Mouse (Mus musculus): ENCODE measurements at regions not wholly inside any gene's neighbourhood (a gene's known extent, or its start where the extent isn't known, plus 50 kb on each side); places are given as distances from the start of the nearest gene placed in this dataset.
"Not testable (repeated sequence)": the region's sequence is repeated elsewhere in the genome, so short reads cannot be mapped to it uniquely, and the experiment has no call there.

DNA sequence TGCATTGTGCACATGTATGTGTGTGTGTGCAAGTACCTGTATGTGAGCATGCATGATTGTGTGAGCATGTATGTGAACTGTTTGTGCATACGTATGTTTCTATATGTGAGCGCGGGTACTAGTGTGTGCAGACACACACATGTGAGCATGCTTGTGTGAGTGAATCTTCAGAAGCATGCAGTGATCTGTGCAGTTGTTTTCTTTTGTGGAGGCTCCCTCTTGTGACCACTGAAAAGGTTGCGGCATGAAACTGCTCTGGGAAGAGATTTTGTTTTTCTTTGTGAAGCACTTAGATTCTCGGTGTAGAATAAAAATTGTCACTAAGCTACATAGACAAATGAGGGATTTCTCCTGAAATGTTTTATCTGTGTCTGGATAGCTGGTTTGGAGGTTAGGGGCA lies 189.2 kb upstream of the Rapgef5 start:
- H3K4me3 ChIP-seq; H3K36me3 ChIP-seq; H3K9me3 ChIP-seq; H3K9ac ChIP-seq; H3K4me2 ChIP-seq; H3K27ac ChIP-seq; ATAC-seq (ENCODE audit: borderline replicate concordance, extremely low read depth, low FRiP score, low TSS enrichment); H3K4me1 ChIP-seq; H3K27me3 ChIP-seq: not testable (repeated sequence)
- WGBS = 48% methylated on average over 5 of the region's 5 CpGs

DNA sequence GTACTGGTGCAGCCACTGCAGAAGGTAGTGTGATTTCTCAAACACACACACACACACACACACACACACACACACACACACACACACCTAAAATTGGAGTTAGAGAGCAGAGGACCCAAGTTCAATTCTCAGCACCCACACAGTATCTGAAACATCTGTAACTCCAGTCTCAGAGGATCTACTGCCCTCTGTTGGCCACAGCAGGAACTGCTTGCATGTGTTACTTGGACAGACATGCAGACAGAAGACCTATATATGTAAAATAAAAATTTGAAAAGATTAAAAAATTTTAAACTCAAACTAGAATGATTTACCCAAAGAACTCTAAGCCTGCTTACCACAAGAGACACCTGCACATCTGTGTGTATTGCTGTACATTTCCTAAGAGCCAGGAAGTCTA lies 185.9 kb upstream of the Rapgef5 start:
- H3K4me2 ChIP-seq = no peak overlapping the region
- H3K36me3 ChIP-seq = no peaks in the 10 kb centered on the region
- no peaks in the 10 kb centered on the region for H3K9me3 ChIP-seq
- no peaks in the 10 kb centered on the region for H3K4me1 ChIP-seq
- ATAC-seq (ENCODE audit: borderline replicate concordance, extremely low read depth, low FRiP score, low TSS enrichment) = no peak
- no peak overlapping the region for H3K4me3 ChIP-seq
- no peaks in the 10 kb centered on the region for H3K27me3 ChIP-seq
- no peak overlapping the region for H3K9ac ChIP-seq
- H3K27ac ChIP-seq = no peak overlapping the region

DNA sequence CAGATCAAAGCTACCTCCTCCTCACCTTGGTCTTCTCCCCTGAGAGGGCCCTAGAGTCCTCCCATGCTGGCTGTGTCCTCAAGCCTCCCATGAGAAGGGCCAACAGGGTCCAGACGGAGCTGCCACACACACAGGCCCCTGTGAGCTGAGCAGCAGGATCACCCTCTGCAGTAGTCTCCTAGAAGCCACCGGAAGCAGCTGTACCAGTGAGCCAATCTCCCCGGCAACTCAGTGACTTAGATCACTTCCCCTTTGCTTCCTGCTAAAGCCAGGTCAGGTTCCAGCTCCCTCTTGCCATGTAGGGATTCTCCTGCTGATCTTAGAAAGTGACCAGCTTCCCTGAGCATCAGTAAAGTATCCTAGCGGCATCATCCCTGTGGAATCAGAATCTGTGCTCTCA lies 179.4 kb upstream of the Rapgef5 start:
- H3K4me1 ChIP-seq = no peaks in the 10 kb centered on the region
- no peaks in the 10 kb centered on the region for H3K36me3 ChIP-seq
- WGBS = 61% methylated on average over 4 of the region's 4 CpGs
- H3K4me2 ChIP-seq = no peak overlapping the region
- no peak for ATAC-seq (ENCODE audit: borderline replicate concordance, extremely low read depth, low FRiP score, low TSS enrichment)
- no peak overlapping the region for H3K27ac ChIP-seq
- H3K9me3 ChIP-seq = no peaks in the 10 kb centered on the region
- H3K9ac ChIP-seq = no peak overlapping the region
- no peak overlapping the region for H3K4me3 ChIP-seq
- no peaks in the 10 kb centered on the region for H3K27me3 ChIP-seq

DNA sequence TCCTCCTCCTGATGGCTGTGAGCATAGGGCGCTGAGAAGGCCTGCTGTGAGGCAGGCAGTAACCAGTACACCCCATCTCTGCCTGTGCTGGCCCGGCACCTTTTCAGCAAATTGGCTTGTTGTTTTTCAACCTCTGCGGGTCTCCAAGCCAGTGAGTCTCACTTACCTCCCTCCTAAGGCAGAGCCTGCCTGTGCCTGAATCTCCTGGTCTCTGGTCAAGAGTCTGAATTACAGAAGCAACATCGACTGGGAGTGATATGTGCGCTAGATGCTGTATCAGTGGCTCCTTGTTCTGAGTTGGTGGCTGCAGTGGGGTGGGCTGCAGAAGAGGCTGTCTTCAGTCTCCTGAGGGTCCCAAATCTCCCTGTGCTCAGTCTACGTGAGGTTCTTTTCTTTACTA lies 174.0 kb upstream of the Rapgef5 start:
- Histone ChIP-seq H3K4me1 (no peaks in the 10 kb centered on the region), H3K9ac (no peak overlapping the region), H3K27ac (no peak overlapping the region), H3K27me3 (no peaks in the 10 kb centered on the region; the same call in 1 of the 2 replicates), H3K4me2 (no peak overlapping the region), H3K4me3 (no peak overlapping the region), H3K36me3 (no peaks in the 10 kb centered on the region), H3K9me3 (no peaks in the 10 kb centered on the region)
- 37% methylated on average over 6 of the region's 6 CpGs for WGBS
- ATAC-seq (ENCODE audit: borderline replicate concordance, extremely low read depth, low FRiP score, low TSS enrichment) = no peak

DNA sequence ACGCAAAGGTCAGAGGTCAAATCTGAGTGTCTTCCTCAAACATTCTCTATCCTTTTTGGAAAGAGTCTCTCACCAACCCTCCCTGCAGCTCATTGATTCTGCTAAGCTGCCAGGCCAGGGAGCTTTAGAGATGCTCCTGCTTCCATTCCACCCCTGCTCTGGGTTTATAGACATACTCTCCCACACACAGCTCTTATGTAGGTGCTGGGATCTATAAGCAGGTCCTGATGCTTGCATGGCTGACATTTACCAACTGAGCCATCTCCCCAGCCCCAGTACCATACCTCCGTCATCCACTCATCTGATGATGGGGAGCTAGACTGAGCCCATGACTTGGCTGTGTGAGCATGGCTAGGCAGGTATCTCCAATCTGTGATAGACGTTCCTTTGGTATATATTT lies 173.2 kb upstream of the Rapgef5 start:
- H3K4me3 ChIP-seq = no peak overlapping the region
- H3K4me1 ChIP-seq = no peaks in the 10 kb centered on the region
- H3K36me3 ChIP-seq = no peaks in the 10 kb centered on the region
- ATAC-seq (ENCODE audit: borderline replicate concordance, extremely low read depth, low FRiP score, low TSS enrichment) = no peak
- 86% methylated on average over 3 of the region's 3 CpGs for WGBS
- H3K4me2 ChIP-seq = no peak overlapping the region
- no peak overlapping the region for H3K9ac ChIP-seq
- H3K9me3 ChIP-seq = no peaks in the 10 kb centered on the region
- no peak overlapping the region for H3K27ac ChIP-seq
- no peaks in the 10 kb centered on the region; the same call in 1 of the 2 replicates for H3K27me3 ChIP-seq

DNA sequence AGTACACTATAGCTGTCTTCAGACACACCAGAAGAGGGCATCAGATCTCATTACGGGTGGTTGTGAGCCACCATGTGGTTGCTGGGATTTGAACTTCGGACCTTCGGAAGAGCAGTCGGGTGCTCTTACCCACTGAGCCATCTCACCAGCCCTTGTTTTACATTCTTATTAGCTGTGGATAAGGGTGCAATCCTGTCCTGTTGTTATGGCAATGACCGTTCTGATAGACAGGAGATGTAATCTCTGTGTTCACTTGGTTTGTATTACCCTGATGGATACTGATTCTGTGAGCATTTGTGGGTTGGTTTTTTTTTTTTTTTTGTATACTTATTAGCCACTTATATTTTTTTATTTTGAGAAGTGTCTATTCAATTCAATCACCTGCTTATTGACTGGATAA lies 172.7 kb upstream of the Rapgef5 start:
- H3K9ac ChIP-seq; H3K27ac ChIP-seq; H3K4me1 ChIP-seq; H3K36me3 ChIP-seq; H3K4me3 ChIP-seq; H3K9me3 ChIP-seq; H3K27me3 ChIP-seq; H3K4me2 ChIP-seq; ATAC-seq (ENCODE audit: borderline replicate concordance, extremely low read depth, low FRiP score, low TSS enrichment): not testable (repeated sequence)
- 86% methylated on average over 5 of the region's 5 CpGs for WGBS

DNA sequence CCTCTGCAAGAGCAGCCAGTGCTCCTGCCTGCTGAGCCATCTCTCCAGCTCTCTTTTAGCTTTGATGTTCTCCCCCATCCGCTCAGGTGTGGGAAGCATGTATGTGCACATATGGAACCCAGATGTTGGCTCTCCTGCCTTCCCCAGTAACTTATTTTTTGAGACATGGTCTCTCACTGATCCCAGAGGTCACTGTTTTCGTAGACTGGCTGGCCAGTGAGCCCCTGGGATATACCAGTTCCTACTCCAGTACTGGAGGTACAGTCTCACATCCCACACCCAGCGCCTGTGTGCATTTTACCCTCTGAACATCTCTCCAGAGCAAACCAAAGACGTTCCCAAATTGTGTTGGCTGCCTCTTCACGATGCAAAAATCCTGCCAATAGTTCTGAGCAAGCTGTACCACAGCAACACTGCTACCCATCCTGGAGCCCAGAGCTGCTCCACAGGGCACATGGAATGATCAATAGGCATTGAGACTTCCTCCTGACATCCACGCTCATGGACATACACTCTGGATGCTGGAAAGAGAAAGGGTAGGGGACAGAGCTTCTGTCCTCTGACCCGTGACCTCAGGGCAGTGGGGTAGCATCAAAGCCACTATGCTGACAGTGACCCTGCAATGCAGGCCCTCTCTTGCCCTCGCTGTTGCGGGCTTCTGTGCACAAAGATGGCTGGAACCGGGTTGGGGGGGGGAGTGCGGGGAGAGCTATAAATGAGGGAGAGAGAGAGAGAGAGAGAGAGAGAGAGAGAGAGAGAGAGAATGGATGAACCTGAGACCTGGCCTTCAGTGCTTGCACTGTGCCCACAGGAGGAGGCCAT lies 171.8 kb upstream of the Rapgef5 start:
- no peak overlapping the region for H3K4me3 ChIP-seq
- H3K9ac ChIP-seq = no peak overlapping the region
- WGBS = 62% methylated on average over 11 of the region's 11 CpGs
- no peaks in the 10 kb centered on the region for H3K36me3 ChIP-seq
- no peaks in the 10 kb centered on the region; the same call in 1 of the 2 replicates for H3K27me3 ChIP-seq
- no peaks in the 10 kb centered on the region for H3K4me1 ChIP-seq
- H3K9me3 ChIP-seq = no peaks in the 10 kb centered on the region
- no peak for ATAC-seq (ENCODE audit: borderline replicate concordance, extremely low read depth, low FRiP score, low TSS enrichment)
- H3K4me2 ChIP-seq = no peak overlapping the region
- H3K27ac ChIP-seq = no peak overlapping the region

DNA sequence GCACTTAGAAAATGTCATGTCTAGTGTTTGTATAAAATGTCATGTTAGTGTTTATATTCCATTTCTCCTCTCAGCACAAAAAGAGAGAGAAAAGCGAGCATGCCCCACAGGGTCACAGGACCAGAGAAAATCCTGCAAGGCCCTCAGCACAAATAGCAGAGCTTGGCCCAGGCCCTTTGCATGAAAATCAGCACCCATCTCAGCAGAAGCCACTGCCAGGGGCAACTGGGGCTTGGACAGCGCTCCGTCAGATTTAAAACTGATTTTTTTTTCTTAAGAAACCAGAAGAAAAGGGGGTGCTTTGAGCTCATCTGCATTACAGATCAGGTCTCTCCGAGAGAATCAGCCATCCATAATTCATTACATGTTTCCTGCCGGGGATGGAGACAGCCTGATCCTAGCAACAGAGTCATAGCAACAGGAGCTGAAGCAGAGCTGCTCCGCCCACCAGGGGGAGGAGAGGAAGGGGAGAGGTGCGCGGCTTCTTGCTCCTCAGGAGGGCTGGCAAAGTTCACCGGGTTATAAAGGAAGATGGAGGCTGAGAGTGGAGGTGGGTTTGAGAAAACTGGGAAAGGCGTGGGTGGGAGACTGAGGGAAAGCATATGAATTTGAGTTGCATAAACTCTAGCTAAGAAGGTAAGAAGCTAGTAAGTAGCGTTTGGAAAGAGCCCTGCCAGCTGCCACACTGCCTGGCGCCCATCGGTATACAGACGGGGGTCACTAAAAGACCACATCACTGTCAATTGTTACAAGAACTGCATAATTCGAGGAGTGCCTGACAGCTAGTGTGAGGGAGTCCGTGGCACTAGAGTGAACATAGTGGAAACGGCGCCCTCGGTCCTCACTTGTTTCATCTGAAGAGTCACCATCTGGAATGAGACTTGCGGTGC lies 170.9 kb upstream of the Rapgef5 start:
- no peak; the same call in 1 of the 2 replicates for ATAC-seq (ENCODE audit: borderline replicate concordance, extremely low read depth, low FRiP score, low TSS enrichment)

DNA sequence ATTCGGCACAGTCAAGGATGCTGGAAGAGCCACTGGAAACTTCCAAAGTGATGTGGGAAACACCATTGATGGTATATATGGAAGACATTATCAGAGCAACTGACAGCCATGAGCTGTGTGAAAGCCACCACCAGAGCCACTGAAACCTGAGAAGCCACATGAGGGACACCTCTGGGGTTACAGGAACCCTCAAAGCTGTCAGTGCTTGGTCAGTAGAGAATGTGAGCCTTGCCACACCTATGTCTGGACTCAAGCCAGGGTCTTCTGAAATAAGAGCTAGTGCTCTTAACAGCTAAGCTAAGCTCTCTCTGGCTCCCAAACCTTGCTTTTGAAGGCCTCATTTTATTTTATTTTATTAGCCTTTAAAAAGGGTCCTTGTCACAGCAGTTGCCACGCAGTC lies 170.2 kb upstream of the Rapgef5 start:
- Histone ChIP-seq H3K4me1 (no peaks in the 10 kb centered on the region), H3K36me3 (no peaks in the 10 kb centered on the region), H3K27ac (no peak overlapping the region), H3K9ac (no peak overlapping the region), H3K4me2 (no peak overlapping the region), H3K4me3 (no peak overlapping the region), H3K9me3 (no peaks in the 10 kb centered on the region), H3K27me3 (no peaks in the 10 kb centered on the region; the same call in 1 of the 2 replicates)
- no peak for ATAC-seq (ENCODE audit: borderline replicate concordance, extremely low read depth, low FRiP score, low TSS enrichment)
- WGBS = 77% methylated on average over 2 of the region's 2 CpGs

More for the DNA sequence above, 170.9 kb upstream of the Rapgef5 start:
- Histone ChIP-seq H3K4me3 (no peak overlapping the region), H3K9ac (no peak overlapping the region), H3K27me3 (no peaks in the 10 kb centered on the region; the same call in 1 of the 2 replicates), H3K4me2 (no peak overlapping the region), H3K4me1 (no peaks in the 10 kb centered on the region), H3K27ac (no peak overlapping the region), H3K9me3 (no peaks in the 10 kb centered on the region), H3K36me3 (no peaks in the 10 kb centered on the region)
- 28% methylated on average over 20 of the region's 20 CpGs for WGBS

DNA sequence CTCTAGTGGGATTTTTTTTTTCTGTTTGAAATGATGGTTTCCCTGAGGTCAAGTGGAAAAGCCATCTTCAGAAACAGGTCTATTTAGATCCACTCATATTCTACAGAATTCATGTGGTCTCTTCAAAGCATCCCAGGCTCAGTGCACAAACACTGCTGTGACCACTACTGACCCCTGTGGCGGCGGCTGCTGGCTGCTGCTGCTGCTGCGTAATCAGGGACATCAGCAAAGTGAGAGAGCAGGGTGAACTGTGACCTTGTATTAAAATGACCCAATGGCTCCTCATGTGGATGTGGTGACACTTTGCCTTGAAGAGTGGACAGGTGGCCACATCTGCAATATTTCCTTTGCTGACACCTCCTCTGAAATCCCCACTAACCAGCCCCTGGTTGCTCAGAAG lies 169.1 kb upstream of the Rapgef5 start:
- H3K27me3 ChIP-seq = no peaks in the 10 kb centered on the region; the same call in 1 of the 2 replicates
- 33% methylated on average over 3 of the region's 3 CpGs for WGBS
- no peak overlapping the region for H3K4me2 ChIP-seq
- no peak overlapping the region for H3K9ac ChIP-seq
- H3K36me3 ChIP-seq = no peaks in the 10 kb centered on the region
- no peaks in the 10 kb centered on the region for H3K9me3 ChIP-seq
- no peak overlapping the region for H3K4me3 ChIP-seq
- H3K4me1 ChIP-seq = no peaks in the 10 kb centered on the region
- ATAC-seq (ENCODE audit: borderline replicate concordance, extremely low read depth, low FRiP score, low TSS enrichment) = no peak
- no peak overlapping the region for H3K27ac ChIP-seq

DNA sequence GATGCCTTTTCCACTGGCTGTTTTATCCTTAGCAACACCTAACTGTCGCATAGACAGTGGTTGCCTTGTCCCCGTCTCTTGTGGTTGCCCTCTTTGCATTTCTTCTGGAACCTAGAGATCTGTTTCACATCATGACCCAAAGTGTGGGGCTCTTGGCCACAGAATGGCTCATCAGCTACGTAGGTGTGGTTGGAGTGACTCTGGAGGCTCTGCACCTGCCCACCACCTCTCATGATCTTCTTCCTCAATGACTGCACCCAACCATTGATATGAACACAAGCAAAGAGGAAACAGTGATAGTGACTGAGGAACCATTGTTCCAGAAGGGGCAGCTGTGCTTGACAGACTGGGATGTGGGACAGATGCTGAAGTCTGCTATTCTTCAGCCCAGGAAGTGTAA lies 167.8 kb upstream of the Rapgef5 start:
- no peak overlapping the region for H3K4me2 ChIP-seq
- no peak overlapping the region for H3K9ac ChIP-seq
- H3K4me3 ChIP-seq = no peak overlapping the region
- no peaks in the 10 kb centered on the region for H3K36me3 ChIP-seq
- H3K4me1 ChIP-seq = no peaks in the 10 kb centered on the region
- no peaks in the 10 kb centered on the region for H3K9me3 ChIP-seq
- 80% methylated on average over 3 of the region's 3 CpGs for WGBS
- ATAC-seq (ENCODE audit: borderline replicate concordance, extremely low read depth, low FRiP score, low TSS enrichment) = no peak
- no peaks in the 10 kb centered on the region; the same call in 1 of the 2 replicates for H3K27me3 ChIP-seq
- no peak overlapping the region for H3K27ac ChIP-seq

DNA sequence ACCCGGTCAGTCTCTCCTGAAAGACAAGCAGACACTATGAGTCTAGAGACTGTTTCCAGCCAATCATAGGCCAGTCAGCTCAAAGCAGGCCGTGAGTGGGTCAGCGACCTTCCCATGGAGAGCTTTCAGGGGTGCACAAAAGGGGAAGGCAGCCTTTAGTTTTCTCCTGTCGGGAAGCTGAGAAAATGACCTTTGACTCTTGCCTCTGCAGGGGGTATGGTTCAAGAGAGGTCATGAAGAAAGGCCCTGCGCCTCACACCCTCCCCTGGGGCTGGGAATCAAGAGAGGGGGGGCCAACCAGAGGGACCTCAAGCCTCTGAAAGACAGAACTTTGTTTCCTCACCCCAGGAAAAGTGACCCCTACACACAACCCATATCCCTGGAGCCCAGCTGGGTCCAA lies 164.4 kb upstream of the Rapgef5 start:
- Histone ChIP-seq H3K36me3 (no peaks in the 10 kb centered on the region), H3K27ac (no peak overlapping the region), H3K9ac (no peak overlapping the region), H3K4me1 (no peaks in the 10 kb centered on the region), H3K9me3 (no peaks in the 10 kb centered on the region), H3K27me3 (no peaks in the 10 kb centered on the region), H3K4me2 (no peak overlapping the region), H3K4me3 (no peak overlapping the region)
- WGBS = 14% methylated on average over 5 of the region's 5 CpGs
- ATAC-seq (ENCODE audit: borderline replicate concordance, extremely low read depth, low FRiP score, low TSS enrichment) = no peak

Measured in lung, embryonic 15.5 days (tissue).